Mouse (Mus musculus) Patski (cell line): ENCODE measurements around the gene Cds1. TPM values are rescaled to one million over a fixed set of nuclear protein-coding genes. Genes with fewer than 3 reads are reported as not detected.

ENCODE experiments used
- ATAC-seq: fragments of 100-300 bp; one replicate; pipeline ENCODE4 v1.8.0; 2021
- CTCF ChIA-PET: fragments of 350-600 bp; sonication (Branson Sonifier 250); formaldehyde crosslinking; loops from one replicate; lab custom pipeline; 2022; ENCODE audit warnings: inconsistent platforms; lab: Charles Lee
- POLR2A ChIA-PET: fragments of 350-600 bp; sonication (Branson Sonifier 250); formaldehyde crosslinking; loops from one replicate; lab custom pipeline; 2022; ENCODE audit warnings: antibody characterized with exemption, inconsistent platforms; lab: Charles Lee
- DNase-seq: peaks from one replicate; pipeline ENCODE4 v3.0.0-alpha.2; 2011; ENCODE audit warnings: low read depth, low spot score
- H3K27me3 ChIP-seq: fragments of 371-371 bp; one replicate; pipeline ENCODE4 v1.5.1; 2021
- CTCF ChIP-seq: fragments of 100-300 bp; IDR thresholded peaks from one replicate; pipeline ENCODE4 v1.5.1; 2021
- in situ Hi-C: fragments of 300-500 bp; cut with MboI; formaldehyde crosslinking; loops from 3 replicates; pipeline ENCODE4 v1.11.1; 2018; ENCODE audit warnings: low pct_unique_long_range_greater_than_20kb, mixed read lengths
- polyA plus RNA-seq: library from polyadenylated mRNA; unstranded; gene quantifications from one replicate; pipeline ENCODE4 v1.2.3, GENCODE M21; 2021

Cds1 gene
- polyA plus RNA-seq, 1 experiment from 2014 or later: 24.1 TPM

DNA sequence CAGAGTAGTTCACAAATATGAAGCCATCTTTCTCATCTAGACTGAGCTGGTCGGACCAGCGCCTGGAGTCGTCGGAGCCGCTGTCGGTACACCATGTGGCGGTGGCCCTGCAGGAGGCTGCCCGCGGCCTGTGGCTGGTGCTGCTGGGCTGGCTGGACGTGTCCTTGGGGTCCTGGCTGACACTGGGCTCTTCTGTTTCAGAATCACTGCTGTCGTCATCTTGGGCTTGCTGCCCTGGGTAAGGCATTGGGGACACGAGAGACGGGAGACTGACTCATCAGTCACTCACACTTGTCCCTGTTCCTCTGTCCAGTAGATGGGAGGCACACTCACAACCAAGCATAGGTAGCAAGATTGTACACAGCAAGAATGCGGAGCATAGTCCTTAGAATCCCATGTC is 80.1 kb downstream of the Cds1 start:
- CTCF ChIA-PET: no interaction called here
- no peaks in the 10 kb centered on the region for H3K27me3 ChIP-seq
- no peak for DNase-seq
- POLR2A ChIA-PET: interaction anchor here (0.6 kb wide), 1 partner anchor 81 kb away, joined by 3 read pairs; no protein-coding TSS in a partner anchor
- no peak for ATAC-seq
- no peak for TF ChIP-seq CTCF
- in situ Hi-C loops: no loop called here

GRCm38 (mm10) chr5:101845930-101846329 is 81.0 kb downstream of the Cds1 start:
- no peak for DNase-seq
- H3K27me3 ChIP-seq: no peaks in the 10 kb centered on the region
- in situ Hi-C loops: no loop called here
- no peak for ATAC-seq
- TF ChIP-seq CTCF: no peak
- ChIA-PET CTCF (no interaction called here), POLR2A (no interaction called here)

DNA sequence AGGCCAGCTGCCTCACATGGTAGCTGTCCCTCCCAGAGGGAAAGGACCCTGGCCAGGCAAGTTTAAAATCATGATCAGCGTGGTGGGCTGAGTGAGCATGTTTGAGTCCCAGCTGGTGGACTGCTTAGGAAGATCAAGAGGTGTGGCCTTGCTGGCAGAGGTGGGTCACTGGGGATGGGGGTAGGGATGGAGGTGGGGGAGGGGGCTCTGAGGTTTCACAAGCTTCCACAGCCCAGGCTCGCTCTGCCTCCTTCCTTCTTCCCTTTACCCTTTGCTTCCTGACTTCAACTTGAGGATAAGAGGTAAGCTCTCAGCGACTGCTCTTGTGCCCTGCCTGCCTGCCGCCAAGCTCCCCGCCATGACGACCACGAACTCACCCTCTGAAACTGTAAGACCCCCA is 82.4 kb downstream of the Cds1 start:
- POLR2A ChIA-PET: no interaction called here
- DNase-seq (no peak), ATAC-seq (no peak)
- no peak for TF ChIP-seq CTCF
- CTCF ChIA-PET: interaction anchor here (1.0 to 1.8 kb wide), 3 partner anchors 14 to 34 kb away, joined by 3 to 5 read pairs (median 4); no protein-coding TSS in a partner anchor
- in situ Hi-C loops: no loop called here
- H3K27me3 ChIP-seq: no peaks in the 10 kb centered on the region

DNA sequence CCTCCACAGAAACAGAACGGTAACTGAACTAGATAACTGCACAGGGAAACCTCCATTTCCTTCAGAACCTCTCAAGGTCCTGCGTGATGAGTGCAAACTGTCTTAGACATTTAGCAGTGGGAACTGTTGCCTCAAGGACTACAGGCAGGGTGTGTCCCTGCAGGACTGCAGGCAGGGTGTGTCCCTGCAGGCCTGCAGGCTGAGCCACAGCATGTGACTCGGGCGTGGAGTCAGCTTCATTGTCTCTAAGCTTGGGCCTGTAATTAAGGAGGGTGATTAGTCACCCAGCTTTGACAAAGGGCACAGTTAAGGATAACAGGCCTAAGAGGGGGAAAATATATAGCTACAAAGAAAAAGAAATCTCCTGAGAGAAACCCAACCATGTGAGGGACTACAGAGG is 82.8 kb downstream of the Cds1 start:
- H3K27me3 ChIP-seq: no peaks in the 10 kb centered on the region
- DNase-seq (no peak), ATAC-seq (no peak)
- no peak for TF ChIP-seq CTCF
- POLR2A ChIA-PET: no interaction called here
- CTCF ChIA-PET: interaction anchor here (1.4 to 1.8 kb wide), 3 partner anchors 12 to 34 kb away, joined by 3 to 5 read pairs (median 4); no protein-coding TSS in a partner anchor
- in situ Hi-C loops: no loop called here

DNA sequence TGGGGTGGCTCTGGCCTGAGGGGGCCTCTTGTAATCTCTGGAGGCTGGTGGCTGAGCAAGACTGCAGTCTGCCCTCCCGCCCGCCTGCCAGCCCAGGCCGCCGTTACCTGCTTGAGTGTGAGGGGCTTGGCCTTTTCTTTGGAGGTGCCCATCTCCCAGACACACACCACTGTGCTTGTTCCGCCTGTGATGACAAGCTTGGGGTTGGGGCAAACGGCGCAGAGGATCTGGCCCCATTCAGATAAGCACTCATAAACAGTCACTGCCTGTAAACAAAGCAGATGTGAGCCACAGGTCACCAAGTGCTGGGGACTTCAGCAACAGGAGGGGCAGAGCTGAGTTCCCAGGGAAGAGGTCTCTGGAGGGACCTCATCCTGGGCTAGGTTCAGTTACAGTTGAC is 86.2 kb downstream of the Cds1 start:
- no peaks in the 10 kb centered on the region for H3K27me3 ChIP-seq
- in situ Hi-C loops: no loop called here
- DNase-seq (no peak), ATAC-seq (no peak)
- POLR2A ChIA-PET: interaction anchor here (0.9 kb wide), 1 partner anchor 16 kb away, joined by 4 read pairs; no protein-coding TSS in a partner anchor
- CTCF ChIA-PET: no interaction called here
- TF ChIP-seq CTCF: no peak

- no peak for TF ChIP-seq CTCF
- H3K27me3 ChIP-seq: no peaks in the 10 kb centered on the region
- in situ Hi-C loops: no loop called here
- DNase-seq (no peak), ATAC-seq (no peak)
- ChIA-PET CTCF (no interaction called here), POLR2A (interaction anchor here (0.9 kb wide), 1 partner anchor 17 kb away, joined by 4 read pairs; no protein-coding TSS in a partner anchor)
Measured at GRCm38 (mm10) chr5:101852116-101852680, 87.3 kb downstream of the Cds1 start.

- H3K27me3 ChIP-seq: no peaks in the 10 kb centered on the region
- ChIA-PET CTCF (interaction anchor here (1.5 kb wide), 1 partner anchor 13 kb away, joined by 3 read pairs; no protein-coding TSS in a partner anchor), POLR2A (no interaction called here)
- in situ Hi-C loops: no loop called here
- ATAC-seq (no peak), DNase-seq (no peak)
- no peak for TF ChIP-seq CTCF
Measured at GRCm38 (mm10) chr5:101854100-101854499, 89.2 kb downstream of the Cds1 start.

GRCm38 (mm10) chr5:101854667-101855066 is 89.7 kb downstream of the Cds1 start:
- ChIA-PET CTCF (interaction anchor here (1.5 kb wide), 1 partner anchor 12 kb away, joined by 3 read pairs; no protein-coding TSS in a partner anchor), POLR2A (no interaction called here)
- H3K27me3 ChIP-seq: no peaks in the 10 kb centered on the region
- ATAC-seq (no peak), DNase-seq (no peak)
- in situ Hi-C loops: no loop called here
- no peak for TF ChIP-seq CTCF

DNA sequence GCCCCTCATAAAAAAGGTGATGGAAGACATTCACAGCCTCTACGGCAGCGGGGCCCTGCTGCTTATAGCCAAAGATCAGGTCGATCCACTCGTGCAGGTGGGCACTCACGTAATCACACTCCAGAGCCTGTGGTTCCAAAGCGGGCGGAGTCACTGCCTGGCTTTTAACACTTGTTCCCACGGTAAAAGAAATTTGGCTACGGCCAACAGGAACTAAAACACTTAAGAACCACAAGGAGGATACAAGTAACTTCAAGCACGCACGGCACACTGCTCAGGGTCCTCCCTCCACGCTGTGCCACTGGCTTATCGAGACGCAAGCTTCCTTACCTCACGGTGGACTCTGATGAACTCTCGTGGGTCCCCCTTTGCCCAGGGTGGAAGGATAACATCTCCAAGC is 90.5 kb downstream of the Cds1 start:
- no peak for ATAC-seq
- POLR2A ChIA-PET: no interaction called here
- H3K27me3 ChIP-seq: no peaks in the 10 kb centered on the region
- TF ChIP-seq CTCF: no peak
- in situ Hi-C loops: no loop called here
- CTCF ChIA-PET: no interaction called here
- DNase-seq: no peak

GRCm38 (mm10) chr5:101858891-101859436 is 94.0 kb downstream of the Cds1 start:
- no peaks in the 10 kb centered on the region for H3K27me3 ChIP-seq
- TF ChIP-seq CTCF: no peak
- DNase-seq (no peak), ATAC-seq (no peak)
- in situ Hi-C loops: no loop called here
- ChIA-PET CTCF (interaction anchor here (1.2 kb wide), 1 partner anchor 10 kb away, joined by 4 read pairs; no protein-coding TSS in a partner anchor), POLR2A (no interaction called here)
